Mouse (Mus musculus) embryonic facial prominence, embryonic 10.5 days (tissue): ENCODE results near the gene Dnah17. TPM values are rescaled to one million over a fixed set of nuclear protein-coding genes. Genes with fewer than 3 reads are reported as not detected.

ENCODE experiments used
- DNase-seq: peaks from one replicate; pipeline ENCODE4 v3.0.0-alpha.2; 2017; ENCODE audit warnings: low spot score
- H3K27ac ChIP-seq: fragments of 300-500 bp; sonication (generic); replicated peaks from 2 replicates; pipeline ENCODE4 v1.5.1; 2016; ENCODE audit warnings: mild to moderate bottlenecking
- H3K27me3 ChIP-seq: fragments of 300-500 bp; sonication (generic); replicated peaks from 2 replicates; pipeline ENCODE4 v1.6.1; 2016; ENCODE audit warnings: low read depth, mild to moderate bottlenecking; ENCODE audit not compliant: poor library complexity, severe bottlenecking
- H3K36me3 ChIP-seq: fragments of 300-500 bp; sonication (generic); replicated peaks from 2 replicates; pipeline ENCODE4 v1.6.1; 2016; ENCODE audit warnings: mild to moderate bottlenecking, moderate library complexity
- H3K4me1 ChIP-seq: fragments of 300-500 bp; sonication (generic); 2 replicates; pipeline ENCODE4 v1.6.1; 2016
- H3K4me3 ChIP-seq: fragments of 300-500 bp; sonication (generic); 2 replicates; pipeline ENCODE4 v1.5.1; 2016; ENCODE audit warnings: mild to moderate bottlenecking, moderate library complexity
- H3K9me3 ChIP-seq: fragments of 300-500 bp; sonication (generic); 2 replicates; pipeline ENCODE4 v1.6.1; 2016; ENCODE audit warnings: mild to moderate bottlenecking
- WGBS: fragments of 180-500 bp; shearing (Covaris S2); methylation state at CpG from one replicate; pipeline ENCODE4 v1.1.7; 2016; 5-methylcytosine and 5-hydroxymethylcytosine counted together
- polyA plus RNA-seq: library from polyadenylated mRNA; unstranded; fragments of >200 nt; fragmentation: Nextera tagmentation; extraction: Ambion mirVana; gene quantifications from 2 replicates; pipeline ENCODE4 v1.2.1, GENCODE M21; 2016

Dnah17 gene
- polyA plus RNA-seq, 1 experiment from 2014 or later: 0.17 TPM

- H3K27ac ChIP-seq: no peak overlapping the region
- WGBS: 75% methylated on average over 7 of the region's 7 CpGs
- H3K4me3 ChIP-seq: no peak overlapping the region
- H3K27me3 ChIP-seq: no peaks in the 10 kb centered on the region
- H3K9me3 ChIP-seq: no peaks in the 10 kb centered on the region
- H3K4me1 ChIP-seq: peaks cover 30% of the 10 kb centered on the region
- no peak for DNase-seq
- no peaks in the 10 kb centered on the region for H3K36me3 ChIP-seq
Observed at GRCm38 (mm10) chr11:117983770-117984169, 146.7 kb downstream of the Dnah17 start.

- no peak overlapping the region for H3K4me3 ChIP-seq
- no peak for DNase-seq
- 75% methylated on average over 5 of the region's 5 CpGs for WGBS
- no peaks in the 10 kb centered on the region for H3K27me3 ChIP-seq
- H3K36me3 ChIP-seq: no peaks in the 10 kb centered on the region
- H3K4me1 ChIP-seq: peaks cover 24% of the 10 kb centered on the region
- no peak overlapping the region for H3K27ac ChIP-seq
- H3K9me3 ChIP-seq: no peaks in the 10 kb centered on the region
Observed at GRCm38 (mm10) chr11:117982426-117982825, 148.0 kb downstream of the Dnah17 start.

DNA sequence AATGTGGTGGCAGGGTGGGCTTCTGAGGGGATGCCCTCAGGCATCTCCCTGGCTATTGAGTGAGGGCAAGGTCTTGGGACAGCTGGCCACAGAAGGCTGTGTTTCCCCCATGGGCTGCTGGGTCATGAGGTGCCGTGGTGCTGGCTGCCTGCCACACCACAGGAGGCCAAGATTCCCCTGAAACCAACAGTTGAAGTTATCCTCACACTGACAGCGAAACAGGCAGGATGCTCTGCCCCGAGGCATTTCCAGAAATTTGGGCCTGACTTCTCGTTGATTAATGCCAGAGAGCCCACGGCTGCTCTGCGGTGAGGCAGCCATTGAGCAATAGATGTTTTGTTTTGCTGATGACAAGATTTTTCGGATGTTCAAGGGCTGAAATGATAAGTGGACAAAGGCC lies 151.0 kb downstream of the Dnah17 start:
- H3K4me3 ChIP-seq: no peak overlapping the region
- H3K36me3 ChIP-seq: no peaks in the 10 kb centered on the region
- no peak for DNase-seq
- H3K27ac ChIP-seq: no peak overlapping the region
- peaks cover 37% of the 10 kb centered on the region for H3K4me1 ChIP-seq
- H3K27me3 ChIP-seq: peaks cover 12% of the 10 kb centered on the region
- 51% methylated on average over 7 of the region's 7 CpGs for WGBS
- H3K9me3 ChIP-seq: no peaks in the 10 kb centered on the region

DNA sequence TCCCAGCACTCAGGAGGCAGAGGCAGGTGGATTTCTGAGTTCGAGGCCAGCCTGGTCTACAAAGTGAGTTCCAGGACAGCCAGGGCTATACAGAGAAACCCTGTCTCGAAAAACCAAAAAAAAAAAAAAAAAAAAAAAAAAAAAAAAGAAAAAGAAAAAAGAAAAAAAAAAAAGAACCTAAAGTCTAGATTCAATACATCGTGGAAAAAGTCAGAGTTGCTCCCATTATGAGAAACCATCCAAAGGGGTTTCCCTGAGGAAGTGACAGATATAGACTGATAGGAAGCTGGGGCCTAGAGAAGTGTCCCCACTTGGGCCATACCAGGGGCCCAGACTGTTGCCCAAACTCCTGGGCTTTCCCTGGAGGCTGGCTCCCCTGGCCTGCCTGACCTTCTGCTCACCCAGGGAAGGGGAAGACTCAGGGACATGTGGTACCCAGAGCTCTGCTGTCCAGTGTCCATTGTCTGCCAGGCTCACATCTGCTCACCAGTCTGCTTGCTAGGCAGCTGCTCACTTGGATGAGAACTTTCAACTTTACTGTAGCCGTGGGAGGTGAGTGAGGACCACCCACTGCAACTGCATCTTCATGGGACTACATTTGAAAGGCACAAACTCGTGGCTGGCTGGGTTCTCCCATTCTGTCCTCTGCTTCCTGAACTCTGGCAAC lies 152.6 kb downstream of the Dnah17 start:
- Histone ChIP-seq H3K4me3 (no peak overlapping the region), H3K4me1 (peaks cover 52% of the 10 kb centered on the region), H3K27me3 (peaks cover 27% of the 10 kb centered on the region), H3K9me3 (no peaks in the 10 kb centered on the region), H3K27ac (0 out of 2 replicates have a peak overlapping the region, but pooled peaks have one; percentile 5), H3K36me3 (no peaks in the 10 kb centered on the region)
- WGBS: 60% methylated on average over 5 of the region's 5 CpGs
- DNase-seq: no peak

DNA sequence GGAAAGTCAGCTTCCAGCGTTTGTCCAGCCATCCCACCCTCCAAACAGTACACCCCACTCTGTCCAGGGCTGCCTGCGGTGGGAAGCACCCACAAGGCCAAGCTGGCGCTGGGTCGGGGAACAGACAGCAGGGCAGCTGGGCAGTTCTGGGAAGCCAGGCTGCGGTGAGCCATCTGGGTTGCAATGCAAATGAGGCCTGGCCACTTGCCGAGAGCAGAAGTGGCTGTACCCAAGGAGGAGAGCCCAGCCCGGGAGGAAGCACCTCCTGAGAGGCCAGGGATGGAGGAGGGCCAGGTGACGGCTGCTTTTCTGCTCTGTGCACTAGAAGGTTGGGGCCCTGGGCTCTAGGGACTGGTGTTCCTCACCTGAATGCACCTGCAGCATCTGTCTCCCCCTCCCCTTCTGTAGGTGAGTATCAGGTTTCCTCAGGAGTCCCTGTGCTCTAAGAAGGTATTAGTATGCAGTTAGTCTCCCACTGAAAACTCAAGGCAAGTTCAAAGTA lies 154.3 kb downstream of the Dnah17 start:
- 5% methylated on average over 8 of the region's 8 CpGs for WGBS
- Histone ChIP-seq H3K27ac (peak overlapping the region; percentile 86), H3K36me3 (no peaks in the 10 kb centered on the region), H3K4me1 (peaks cover 63% of the 10 kb centered on the region), H3K9me3 (no peaks in the 10 kb centered on the region), H3K27me3 (peaks cover 41% of the 10 kb centered on the region), H3K4me3 (peak overlapping the region; percentile 39)
- DNase-seq: peak; percentile 54

- no peaks in the 10 kb centered on the region for H3K36me3 ChIP-seq
- peaks cover 70% of the 10 kb centered on the region for H3K4me1 ChIP-seq
- H3K27ac ChIP-seq: peak overlapping the region; percentile 86
- 3% methylated on average over 18 of the region's 18 CpGs for WGBS
- DNase-seq: peak; percentile 70
- peaks cover 49% of the 10 kb centered on the region for H3K27me3 ChIP-seq
- no peaks in the 10 kb centered on the region for H3K9me3 ChIP-seq
- H3K4me3 ChIP-seq: peak overlapping the region; percentile 39
Observed at GRCm38 (mm10) chr11:117975211-117975967, 155.0 kb downstream of the Dnah17 start.

DNA sequence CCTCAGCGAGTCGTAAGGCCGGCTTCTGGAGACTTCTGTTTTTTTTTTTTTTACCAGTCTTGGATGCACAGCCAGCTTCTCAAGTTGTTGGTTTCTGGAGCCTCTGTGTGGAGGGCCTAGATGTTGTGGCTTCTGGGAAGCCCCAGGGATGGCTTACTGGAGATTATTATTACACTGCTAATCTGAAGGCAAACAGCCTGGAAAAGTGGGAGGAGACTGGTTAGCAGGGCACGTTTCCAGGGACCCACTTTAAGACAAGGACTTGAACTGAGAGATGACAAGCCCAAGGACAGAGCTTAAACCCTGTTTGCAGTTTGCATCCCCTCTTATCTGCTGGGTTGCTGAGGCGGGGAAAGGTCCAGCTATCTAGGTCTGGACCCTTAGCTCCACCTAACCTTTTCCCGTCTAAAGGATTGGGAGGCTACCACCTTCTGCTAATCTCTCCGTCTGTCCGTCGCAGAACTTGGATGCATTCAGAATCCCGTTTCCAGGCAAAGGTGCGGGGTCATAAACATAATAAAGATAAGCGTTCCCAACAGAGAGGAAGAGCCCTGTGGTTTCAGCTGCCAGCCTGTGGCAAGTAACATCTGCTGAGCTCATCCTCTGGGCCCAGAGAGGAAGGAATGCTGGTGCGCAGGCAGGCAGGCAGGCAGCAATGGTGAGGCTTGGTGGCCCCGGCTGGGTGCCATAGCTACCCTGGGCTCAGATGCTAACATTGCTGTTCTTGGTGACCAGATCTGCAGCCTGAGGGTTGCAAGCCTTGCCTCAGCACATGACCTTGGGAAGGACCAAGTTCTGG lies 155.9 kb downstream of the Dnah17 start:
- Histone ChIP-seq H3K9me3 (no peaks in the 10 kb centered on the region), H3K27ac (peak overlapping the region; percentile 86), H3K4me3 (0 out of 2 replicates have a peak overlapping the region, but pooled peaks have one; percentile 39), H3K36me3 (no peaks in the 10 kb centered on the region), H3K27me3 (peaks cover 50% of the 10 kb centered on the region), H3K4me1 (peaks cover 78% of the 10 kb centered on the region)
- WGBS: 19% methylated on average over 14 of the region's 14 CpGs
- no peak for DNase-seq

DNA sequence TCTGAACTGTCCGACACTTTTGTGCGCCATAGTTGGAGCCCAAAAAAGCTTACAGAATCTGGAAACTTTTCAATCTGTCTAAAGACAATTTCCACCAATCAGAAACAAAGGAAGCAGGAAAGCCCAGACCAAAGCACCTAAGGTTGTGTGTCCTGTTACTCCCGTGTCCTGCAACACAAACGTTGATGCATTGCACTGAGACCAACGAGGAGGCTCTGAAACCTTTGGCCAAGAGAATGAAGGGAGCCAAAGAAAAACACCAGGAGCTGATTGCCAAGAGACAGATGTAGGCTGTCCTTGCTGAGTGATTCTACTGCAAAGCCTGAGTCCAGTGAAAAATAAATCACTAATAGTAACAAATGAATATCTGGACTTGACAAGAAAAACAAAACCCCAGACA lies 156.9 kb downstream of the Dnah17 start:
- DNase-seq: no peak
- WGBS: 42% methylated on average over 5 of the region's 5 CpGs
- no peaks in the 10 kb centered on the region for H3K9me3 ChIP-seq
- peaks cover 50% of the 10 kb centered on the region for H3K27me3 ChIP-seq
- no peaks in the 10 kb centered on the region for H3K36me3 ChIP-seq
- peaks cover 82% of the 10 kb centered on the region for H3K4me1 ChIP-seq
- H3K4me3 ChIP-seq: no peak overlapping the region
- no peak overlapping the region; the same call in 1 of the 2 replicates for H3K27ac ChIP-seq

DNA sequence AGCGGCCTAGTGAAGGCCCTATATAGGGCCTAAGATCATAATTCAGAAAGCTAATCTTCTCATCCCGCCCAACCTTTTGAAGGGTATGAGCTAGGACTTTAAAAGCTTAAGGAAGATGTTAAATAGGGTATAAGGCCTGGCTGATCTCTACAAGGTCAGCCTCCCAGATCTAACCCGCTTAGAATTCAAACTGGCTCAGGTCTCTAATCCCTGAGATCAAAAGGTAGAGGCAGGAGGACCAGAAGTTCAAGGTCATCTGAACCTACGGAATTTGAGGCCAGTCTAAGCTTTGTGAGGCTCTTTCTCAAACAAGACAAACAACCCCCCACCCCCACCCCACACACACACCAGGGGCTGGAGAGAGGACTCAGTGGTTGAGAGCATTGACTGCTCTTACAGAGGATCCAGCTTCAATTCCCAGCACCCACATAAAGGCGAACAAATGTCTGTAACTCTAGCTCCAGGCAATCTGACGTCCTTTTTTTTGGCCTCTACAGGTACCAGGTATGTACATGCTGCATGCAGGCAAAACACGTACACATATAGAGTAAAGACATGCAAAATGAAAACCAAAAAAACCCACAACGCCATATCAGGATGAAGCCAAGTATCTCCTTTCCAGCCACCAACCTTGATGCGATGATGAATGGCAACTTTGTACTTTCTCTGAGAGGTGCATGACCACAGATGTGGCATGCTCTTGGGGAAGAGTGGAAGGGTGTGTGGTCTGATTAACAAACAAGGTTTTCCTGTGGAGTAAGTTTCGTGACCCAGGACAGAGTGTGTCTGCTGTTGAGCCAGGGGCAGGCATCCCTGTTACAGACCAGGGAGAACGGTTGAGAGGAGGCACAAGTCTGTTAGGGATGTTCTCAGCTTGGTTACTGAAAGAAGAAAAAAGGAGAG lies 157.5 kb downstream of the Dnah17 start:
- H3K4me3 ChIP-seq: no peak overlapping the region
- no peaks in the 10 kb centered on the region for H3K9me3 ChIP-seq
- peak overlapping the region; percentile 51; the same call in 1 of the 2 replicates for H3K27ac ChIP-seq
- H3K36me3 ChIP-seq: no peaks in the 10 kb centered on the region; the same call in 1 of the 2 replicates
- 51% methylated on average over 11 of the region's 11 CpGs for WGBS
- DNase-seq: no peak
- peaks cover 54% of the 10 kb centered on the region for H3K27me3 ChIP-seq
- peaks cover 83% of the 10 kb centered on the region for H3K4me1 ChIP-seq
